Mouse (Mus musculus): ENCODE results near the gene Nepn.

Nepn gene

DNA sequence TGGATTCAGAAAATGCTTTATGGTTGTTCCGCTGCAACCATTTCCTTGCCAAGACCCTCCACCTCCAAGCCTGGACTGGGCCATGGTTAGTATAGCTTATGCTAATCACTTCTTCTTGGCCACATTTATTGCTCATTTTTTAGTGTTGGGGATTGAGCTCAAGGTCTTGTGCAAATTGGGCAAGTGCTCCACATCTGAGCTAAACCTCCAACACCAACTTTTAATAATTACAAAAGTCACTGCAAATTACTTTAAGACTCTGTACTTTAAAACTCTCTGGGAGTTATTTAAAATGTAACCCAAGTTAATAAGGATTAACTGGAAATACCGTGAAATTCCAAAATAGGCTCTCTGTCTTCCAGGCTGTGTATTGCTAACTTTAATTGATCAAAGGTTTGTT is 18.8 kb downstream of the Nepn start:
- DNase-seq = no peak

DNA sequence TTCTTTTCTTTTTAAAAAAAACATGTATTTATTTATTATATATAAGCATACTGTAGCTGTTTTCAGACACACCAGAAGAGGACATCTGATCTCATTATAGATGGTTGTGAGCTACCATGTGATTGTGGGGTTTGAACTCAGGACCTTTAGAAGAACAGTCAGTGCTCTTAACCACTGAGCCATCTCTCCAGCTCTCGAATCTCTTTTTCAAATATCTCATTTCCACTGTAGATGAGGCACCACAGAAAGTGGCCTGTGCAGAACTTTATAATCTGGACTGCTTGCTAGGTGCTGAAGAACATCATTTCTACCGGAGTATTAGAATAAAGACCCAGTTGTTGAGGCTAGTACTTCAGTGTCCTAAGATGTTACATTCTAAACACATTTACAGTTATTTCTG is 26.2 kb downstream of the Nepn start:
- DNase-seq = no peak

GRCm38 (mm10) chr10:52416458-52416857 is 27.7 kb downstream of the Nepn start:
- no peak for DNase-seq

DNA sequence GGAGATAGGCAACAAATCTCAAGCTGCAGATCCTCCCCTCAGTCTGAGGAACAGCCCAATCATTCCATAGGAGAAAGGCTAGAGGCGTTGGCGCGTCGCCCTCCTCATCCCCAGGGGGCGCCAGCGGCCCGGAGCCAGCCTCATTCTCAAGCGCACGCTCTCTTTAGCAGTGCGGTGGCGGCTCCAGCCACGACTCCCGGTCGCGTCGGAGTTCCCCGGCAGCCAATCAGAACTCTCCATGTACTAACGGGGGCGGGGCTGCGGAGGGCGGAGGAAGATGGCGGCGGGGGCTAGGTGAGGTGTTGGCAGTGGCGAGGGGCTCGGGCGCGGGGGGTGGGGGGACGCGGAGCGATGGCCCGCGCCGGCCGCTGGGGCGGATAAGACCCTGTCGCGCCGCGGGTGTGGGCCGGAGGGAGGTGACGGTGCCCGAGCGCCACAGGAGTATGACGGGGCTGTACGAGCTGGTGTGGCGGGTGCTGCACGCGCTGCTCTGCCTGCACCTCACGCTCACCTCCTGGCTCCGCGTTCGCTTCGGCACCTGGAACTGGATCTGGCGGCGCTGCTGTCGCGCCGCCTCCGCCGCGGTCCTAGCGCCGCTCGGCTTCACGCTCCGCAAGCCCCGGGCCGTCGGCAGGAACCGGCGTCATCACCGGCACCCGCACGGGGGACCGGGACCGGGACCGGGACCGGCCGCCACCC is 28.7 kb downstream of the Nepn start, which contains the start of gene Nus1:
Gene Nus1 (plus strand): TSS at position 249 of the 699 bp plus-strand sequence.
- peak; percentile 97 to 98 for DNase-seq

DNA sequence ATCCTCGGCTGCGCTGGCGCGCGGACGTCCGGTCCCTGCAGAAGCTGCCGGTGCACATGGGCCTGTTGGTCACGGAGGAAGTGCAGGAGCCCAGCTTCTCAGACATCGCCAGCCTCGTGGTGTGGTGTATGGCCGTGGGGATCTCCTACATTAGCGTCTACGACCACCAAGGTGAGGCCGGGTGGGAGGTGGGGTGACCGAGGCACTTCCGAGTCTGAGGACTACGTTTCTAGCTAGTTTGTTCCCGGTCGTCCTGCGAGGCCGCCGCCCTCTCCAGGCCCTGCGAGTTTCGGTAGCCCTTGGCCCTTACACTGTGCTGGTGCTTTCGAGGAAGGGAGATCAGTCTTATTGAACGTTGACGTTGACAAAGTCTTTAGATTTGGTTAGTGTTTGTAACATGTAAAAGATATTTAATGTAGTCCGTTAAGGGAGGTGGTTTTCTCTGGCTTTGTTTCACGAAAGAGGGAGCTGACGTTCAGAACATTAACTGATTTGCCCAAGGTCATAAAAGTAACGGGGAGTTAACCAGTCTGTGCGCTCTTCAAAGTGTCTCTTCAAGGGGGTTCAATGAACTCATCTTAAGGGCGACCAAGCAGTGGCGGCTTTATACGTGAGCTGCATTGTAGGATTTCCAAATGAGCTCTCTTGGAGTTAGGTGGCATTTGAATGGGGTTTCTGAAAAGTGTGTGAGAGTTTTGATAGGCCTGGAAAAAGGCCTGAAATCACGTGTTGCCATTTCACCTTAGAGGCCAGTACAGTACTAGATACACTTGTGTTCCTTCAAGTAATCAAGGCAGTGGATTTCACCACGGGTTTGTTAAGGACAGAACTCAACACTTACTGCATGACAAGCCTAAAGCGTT is 29.5 kb downstream of the Nepn start:
- peak in 1 of 2 experiments; percentile 4 for DNase-seq

GRCm38 (mm10) chr10:52418931-52419330 is 30.2 kb downstream of the Nepn start:
- no peak for DNase-seq

DNA sequence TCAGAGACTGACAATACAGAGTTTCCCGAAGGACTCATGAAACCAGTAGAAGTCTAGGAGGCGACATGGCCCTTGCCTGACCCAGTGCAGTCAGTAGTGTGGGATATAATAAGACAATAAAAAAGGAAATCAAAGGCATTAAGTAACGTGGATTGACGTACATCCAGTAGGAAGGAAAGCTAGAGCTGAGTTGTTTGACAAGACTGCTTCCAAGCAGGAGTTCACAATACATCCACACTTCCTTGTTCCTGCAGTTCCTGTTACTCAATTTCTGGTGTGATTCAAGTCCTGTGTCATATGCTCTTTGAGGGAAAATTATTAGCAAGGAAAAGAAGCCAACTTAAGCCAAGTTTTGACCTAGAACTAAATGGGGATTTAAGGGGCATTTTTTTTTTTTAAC is 30.6 kb downstream of the Nepn start:
- DNase-seq = peak in 1 of 2 experiments; percentile 7

DNA sequence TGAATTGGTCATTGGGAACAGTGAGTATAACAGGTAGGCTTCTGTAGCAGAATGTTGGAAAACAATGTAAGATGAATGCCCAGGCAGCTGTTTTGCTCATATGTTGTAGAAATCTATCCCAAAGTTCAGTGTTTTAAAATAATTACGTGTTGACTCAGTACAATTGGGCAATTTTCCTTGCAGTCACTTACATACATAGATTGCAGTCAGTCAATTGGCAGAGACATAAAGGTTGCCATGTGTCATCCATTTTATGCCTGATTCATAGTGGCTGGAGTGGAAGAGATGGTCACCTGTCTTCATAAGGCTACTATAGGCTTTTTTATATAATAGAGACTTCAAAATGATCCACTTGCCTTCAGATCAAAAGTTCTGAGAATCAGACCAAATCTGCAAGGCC is 31.8 kb downstream of the Nepn start:
- DNase-seq = no peak

GRCm38 (mm10) chr10:52421716-52422115 is 32.9 kb downstream of the Nepn start:
- DNase-seq = no peak

DNA sequence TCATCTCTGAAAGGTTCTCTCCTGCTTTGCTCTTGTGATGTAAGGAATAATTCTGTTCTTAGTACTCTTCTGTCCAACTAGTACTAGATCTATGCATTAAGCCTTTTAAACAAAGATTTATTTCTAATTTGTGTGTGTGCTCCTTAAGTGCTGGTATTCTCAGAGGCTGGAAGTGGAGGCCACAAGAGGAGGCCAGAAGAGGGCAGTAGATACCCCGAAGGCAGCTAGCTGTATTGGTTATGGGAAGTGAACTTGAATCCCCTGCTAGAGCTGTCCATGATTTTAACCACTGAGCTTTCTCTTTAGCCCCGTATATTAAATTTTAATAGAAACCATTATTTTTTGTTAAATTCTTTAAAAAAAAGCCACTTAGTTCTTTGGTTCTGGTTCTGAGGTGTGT is 34.3 kb downstream of the Nepn start:
- DNase-seq = peak in 1 of 2 experiments; percentile 12

- no peak for DNase-seq
These were observed 37.7 kb downstream of the Nepn start for GRCm38 (mm10) chr10:52426314-52426980.

GRCm38 (mm10) chr10:52427634-52428415 is 39.1 kb downstream of the Nepn start:
- no peak for DNase-seq

DNA sequence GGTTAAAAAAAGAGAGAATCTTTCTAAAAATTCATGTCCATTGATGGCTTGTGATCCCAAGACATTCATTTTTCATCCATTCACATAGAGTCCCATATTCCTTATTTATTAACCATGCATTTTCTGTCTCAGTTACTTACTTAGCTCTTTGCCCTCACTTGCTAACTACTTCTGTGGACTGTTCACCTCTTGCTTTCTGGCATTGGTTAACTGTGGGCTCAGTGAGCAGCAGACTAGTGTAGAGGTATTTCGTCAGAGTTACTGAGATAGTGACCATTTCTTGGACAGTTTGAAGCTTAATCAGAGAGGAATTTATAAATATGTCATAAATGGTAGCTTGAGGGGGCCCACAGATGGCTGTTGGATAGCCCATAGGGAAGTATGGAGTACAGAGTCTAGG is 42.2 kb downstream of the Nepn start:
- no peak for DNase-seq

- no peak for DNase-seq
These were observed 46.1 kb downstream of the Nepn start for GRCm38 (mm10) chr10:52434836-52435235.
